Mouse (Mus musculus) kidney, postnatal 10 days (tissue): ENCODE results near the gene Syne2.
"Not testable (repeated sequence)": the region's sequence is repeated elsewhere in the genome, so short reads cannot be mapped to it uniquely, and the experiment has no call there.

ENCODE experiments used
- DNase-seq: peaks from one replicate; pipeline ENCODE4 v3.0.0; 2021; ENCODE audit warnings: mixed read lengths

The Syne2 gene

DNA sequence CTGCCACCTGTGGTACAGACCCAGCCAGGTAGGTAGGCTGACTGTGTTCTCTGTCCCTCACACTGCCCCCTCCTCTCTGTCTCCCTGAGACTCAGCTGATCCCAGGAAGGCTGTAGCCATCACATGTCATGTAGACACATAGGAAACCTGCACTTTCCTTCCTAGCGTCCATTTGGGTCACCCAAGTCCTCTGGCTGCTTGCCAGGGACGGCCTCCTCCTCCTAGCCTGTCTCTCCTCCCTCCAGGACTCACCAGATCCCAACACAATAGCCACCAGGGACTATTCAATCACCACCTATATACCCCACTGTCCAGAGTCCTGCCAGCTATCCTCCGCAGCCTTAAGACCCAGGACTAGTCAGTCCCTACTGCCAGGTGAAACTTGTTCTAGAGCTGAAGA is 293.1 kb downstream of the Syne2 start:
- peak; percentile 35 for DNase-seq

GRCm38 (mm10) chr12:76116577-76116976 is 298.6 kb downstream of the Syne2 start:
- no peak for DNase-seq

DNA sequence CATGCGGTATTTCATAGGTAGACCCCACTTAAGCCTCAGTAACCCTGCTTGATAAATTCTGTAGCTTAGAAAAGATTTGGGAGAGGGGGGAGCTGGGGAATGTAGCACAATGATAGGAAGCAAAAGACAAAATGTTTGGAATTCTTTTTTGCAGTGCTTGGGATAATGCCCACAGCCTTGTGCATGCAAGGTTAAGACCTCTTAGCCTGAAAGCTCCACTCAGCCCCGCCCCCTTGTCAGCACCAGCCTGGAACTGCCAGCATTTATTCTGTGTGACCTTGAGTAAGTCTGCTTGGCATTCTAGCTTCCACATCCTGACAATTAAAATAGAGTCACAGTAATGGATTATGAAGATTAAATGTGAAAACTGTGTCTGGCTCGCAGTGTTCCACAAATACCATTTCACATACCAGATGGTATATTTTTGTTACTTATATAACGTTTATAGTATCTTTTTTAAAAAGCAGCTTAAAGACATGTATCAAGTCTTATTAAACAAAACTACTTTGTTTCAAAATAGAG is 299.8 kb downstream of the Syne2 start:
- DNase-seq, result peak; percentile 65

DNA sequence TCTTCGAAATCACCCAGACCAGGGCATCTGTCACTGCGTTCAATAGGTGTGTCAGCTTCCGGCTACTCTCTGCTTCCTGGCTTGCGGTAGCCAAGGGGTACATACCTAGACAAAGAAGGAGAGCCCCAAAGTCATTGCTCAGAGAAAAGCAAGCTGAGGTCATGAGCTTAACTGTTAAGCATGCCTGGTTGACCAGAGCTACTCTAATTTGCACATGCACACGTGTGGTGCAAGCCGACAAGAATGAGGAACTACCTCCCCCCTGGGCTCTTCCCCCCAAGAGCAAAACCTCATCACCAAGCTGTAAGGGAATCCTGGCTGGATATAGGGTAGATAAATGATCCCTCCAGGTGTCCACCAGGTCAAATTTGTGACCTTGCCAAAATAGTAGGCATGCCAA is 305.3 kb downstream of the Syne2 start:
- no peak for DNase-seq

GRCm38 (mm10) chr12:76128306-76128705 is 310.4 kb downstream of the Syne2 start:
- DNase-seq, result peak; percentile 25

DNA sequence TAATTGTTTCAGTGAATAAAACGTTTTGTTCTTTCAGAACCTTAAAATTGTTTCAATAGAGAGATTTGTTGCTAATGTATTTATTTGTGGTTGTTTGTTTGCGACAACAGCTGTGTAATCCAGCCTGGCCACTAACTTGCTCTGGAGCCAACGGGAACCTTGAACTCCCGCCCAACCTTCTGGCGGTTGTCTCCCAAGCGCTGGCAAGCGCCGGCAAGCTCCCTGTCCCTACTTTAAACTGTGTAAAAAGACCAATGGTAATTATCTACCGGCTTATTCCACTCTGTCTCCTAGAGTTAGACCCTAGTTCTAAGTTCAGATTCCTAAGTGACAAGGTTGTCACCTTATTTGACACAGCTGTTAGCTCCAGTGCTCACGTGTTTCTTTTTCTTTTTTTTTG is 310.9 kb downstream of the Syne2 start:
- peak; percentile 52 for DNase-seq

GRCm38 (mm10) chr12:76130281-76130680 is 312.3 kb downstream of the Syne2 start:
- peak; percentile 49 for DNase-seq

DNA sequence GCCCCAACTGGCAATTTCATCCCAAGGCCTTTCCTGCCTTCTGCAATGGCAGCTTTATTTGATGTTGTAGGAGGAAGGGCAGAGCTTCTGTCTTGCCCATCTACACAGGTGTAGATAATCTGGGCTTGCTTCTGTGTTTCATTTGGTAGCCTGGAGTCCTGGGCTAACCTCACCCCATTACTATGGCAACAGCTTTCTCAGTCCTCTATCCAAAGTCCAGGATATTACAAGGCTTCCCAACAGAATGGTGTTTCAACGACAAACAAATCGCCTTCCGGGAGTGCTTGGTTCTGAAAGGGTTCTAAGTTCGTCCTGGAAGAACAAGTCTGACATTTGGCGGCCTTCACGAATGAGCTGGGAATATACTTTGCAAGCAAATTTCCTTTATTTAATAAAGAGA is 313.0 kb downstream of the Syne2 start:
- no peak for DNase-seq

DNA sequence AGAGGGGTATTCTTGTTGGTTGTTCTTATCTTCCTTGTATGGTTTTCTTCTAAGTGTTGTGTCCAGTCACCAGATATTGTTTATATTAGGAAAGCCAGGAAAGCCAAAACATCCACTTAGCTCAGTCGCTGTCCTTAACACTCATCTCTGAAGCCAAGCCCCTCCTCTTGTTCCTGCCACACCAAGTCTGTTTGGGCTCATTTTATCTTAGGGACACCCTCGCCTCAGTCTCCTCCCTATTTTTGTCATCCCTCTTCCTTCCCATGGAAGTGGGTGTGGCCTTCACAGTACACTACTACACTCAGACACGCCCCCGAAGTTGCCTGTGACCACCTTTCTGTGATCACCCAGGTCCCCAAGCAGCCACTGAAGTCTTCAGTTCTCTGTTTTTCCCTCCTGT is 314.7 kb downstream of the Syne2 start:
- no peak for DNase-seq

- DNase-seq, result not testable (repeated sequence)
Observed at GRCm38 (mm10) chr12:76133081-76133480, 315.1 kb downstream of the Syne2 start.

- DNase-seq, result no peak
Observed at GRCm38 (mm10) chr12:76136701-76137100, 318.8 kb downstream of the Syne2 start.

DNA sequence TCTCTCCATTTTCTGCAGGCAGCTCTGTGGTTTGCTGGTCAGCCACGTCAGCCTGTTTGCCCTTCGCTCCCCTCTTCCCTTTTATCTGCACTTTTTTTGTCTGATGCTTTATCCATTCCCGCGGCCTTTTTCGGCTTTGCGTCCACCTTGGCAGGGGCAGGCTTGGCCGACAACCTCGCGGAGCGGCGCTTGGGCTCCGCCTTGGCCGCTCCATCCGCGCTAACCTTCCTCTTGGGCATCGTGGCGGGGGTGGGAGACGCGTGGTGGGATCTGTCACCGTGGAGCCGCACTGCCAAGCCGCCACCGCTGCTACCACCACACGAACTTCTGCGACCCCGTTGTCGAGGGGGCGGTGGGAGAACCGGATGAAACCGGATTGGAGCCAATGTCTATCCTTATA is 334.5 kb downstream of the Syne2 start:
- not testable (repeated sequence) for DNase-seq
